Mouse (Mus musculus) lung, postnatal 0 days (tissue): Measurements from ENCODE around the gene Muc4. TPM values are rescaled to one million over a fixed set of nuclear protein-coding genes. Genes with fewer than 3 reads are reported as not detected.

Source experiments
- ATAC-seq: fragments of 200-750 bp; cut with Nextera tagmentation; 2 replicates; pipeline ENCODE4 v1.8.0; 2017; ENCODE audit warnings: moderate library complexity
- DNase-seq: peaks from one replicate; pipeline ENCODE4 v3.0.0-alpha.2; 2016; ENCODE audit warnings: low spot score
- H3K27ac ChIP-seq: fragments of 300-500 bp; sonication (generic); 2 replicates; pipeline ENCODE4 v1.5.1; 2014; ENCODE audit warnings: antibody characterized with exemption, mild to moderate bottlenecking, low read length, mixed read lengths
- H3K27me3 ChIP-seq: fragments of 300-500 bp; sonication (generic); replicated peaks from 2 replicates; pipeline ENCODE4 v1.6.1; 2014; ENCODE audit warnings: low read length, mixed read lengths; ENCODE audit not compliant: insufficient read depth
- H3K36me3 ChIP-seq: fragments of 300-500 bp; sonication (generic); 2 replicates; pipeline ENCODE4 v1.6.1; 2014; ENCODE audit warnings: low read length, mixed read lengths; ENCODE audit not compliant: insufficient read depth
- H3K4me1 ChIP-seq: fragments of 300-500 bp; sonication (generic); 2 replicates; pipeline ENCODE4 v1.6.1; 2014; ENCODE audit warnings: antibody characterized with exemption, low read depth, low read length, mixed read lengths; ENCODE audit not compliant: insufficient read depth
- H3K4me2 ChIP-seq: fragments of 300-500 bp; sonication (generic); replicated peaks from 2 replicates; pipeline ENCODE4 v1.6.1; 2014; ENCODE audit warnings: low read depth, mild to moderate bottlenecking, low read length, moderate library complexity, mixed read lengths
- H3K4me3 ChIP-seq: fragments of 300-500 bp; sonication (generic); 2 replicates; pipeline ENCODE4 v1.5.1; 2014; ENCODE audit warnings: low read depth, low read length
- H3K9ac ChIP-seq: fragments of 300-500 bp; sonication (generic); replicated peaks from 2 replicates; pipeline ENCODE4 v1.6.1; 2014; ENCODE audit warnings: low read depth, mild to moderate bottlenecking
- H3K9me3 ChIP-seq: fragments of 300-500 bp; sonication (generic); 2 replicates; pipeline ENCODE4 v1.6.1; 2016; ENCODE audit warnings: low read length, mixed read lengths
- CTCF ChIP-seq: IDR thresholded peaks from 2 replicates; pipeline ENCODE4 v1.5.1; 2016; ENCODE audit warnings: antibody characterized with exemption, mild to moderate bottlenecking
- EP300 ChIP-seq: IDR thresholded peaks from 2 replicates; pipeline ENCODE4 v1.6.1; 2016; ENCODE audit warnings: antibody characterized with exemption, mild to moderate bottlenecking, control low read depth
- WGBS: fragments of 180-500 bp; shearing (Covaris S2); extraction: QIAGEN DNeasy Blood & Tissue Kit; methylation state at CpG from one replicate; pipeline ENCODE4 v1.1.7; 2014; 5-methylcytosine and 5-hydroxymethylcytosine counted together
- polyA plus RNA-seq: library from polyadenylated mRNA; unstranded; fragments of >200 nt; fragmentation: Nextera tagmentation; extraction: Ambion mirVana; gene quantifications from 2 replicates; pipeline ENCODE4 v1.2.1, GENCODE M21; 2015

The Muc4 gene
- polyA plus RNA-seq, 1 experiment from 2014 or later = 4.1 TPM

DNA sequence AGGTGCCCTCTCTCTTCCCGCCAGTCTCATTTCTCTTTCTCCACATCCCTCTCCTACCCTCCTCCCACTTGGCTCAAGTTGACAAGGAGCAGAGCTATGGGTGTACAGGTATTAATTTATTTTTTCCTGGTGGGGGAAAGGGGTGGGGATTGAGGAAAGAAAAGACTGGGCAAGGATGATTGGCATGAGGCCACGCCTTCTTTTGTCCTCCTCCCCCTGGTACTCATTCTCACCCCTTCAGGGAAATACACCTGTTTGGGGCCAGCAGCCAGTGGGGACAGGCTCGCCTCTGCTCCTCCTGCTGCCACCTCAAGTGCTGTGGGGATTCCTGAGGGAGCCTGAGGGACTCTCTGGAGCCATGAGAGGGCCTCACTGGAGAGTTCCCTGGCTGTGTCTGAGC, 336 bp downstream of the Muc4 start:
- no peaks in the 10 kb centered on the region for H3K27me3 ChIP-seq
- WGBS = 29% methylated on average over 3 of the region's 3 CpGs
- TF ChIP-seq CTCF (no peak), EP300 (no peak)
- DNase-seq = peak; percentile 69
- H3K9me3 ChIP-seq = no peaks in the 10 kb centered on the region
- ATAC-seq = peak; percentile 91
- no peak overlapping the region for H3K9ac ChIP-seq
- H3K27ac ChIP-seq = no peak overlapping the region
- H3K4me3 ChIP-seq = no peak overlapping the region
- no peak overlapping the region for H3K4me2 ChIP-seq
- no peaks in the 10 kb centered on the region for H3K4me1 ChIP-seq
- H3K36me3 ChIP-seq = no peaks in the 10 kb centered on the region

DNA sequence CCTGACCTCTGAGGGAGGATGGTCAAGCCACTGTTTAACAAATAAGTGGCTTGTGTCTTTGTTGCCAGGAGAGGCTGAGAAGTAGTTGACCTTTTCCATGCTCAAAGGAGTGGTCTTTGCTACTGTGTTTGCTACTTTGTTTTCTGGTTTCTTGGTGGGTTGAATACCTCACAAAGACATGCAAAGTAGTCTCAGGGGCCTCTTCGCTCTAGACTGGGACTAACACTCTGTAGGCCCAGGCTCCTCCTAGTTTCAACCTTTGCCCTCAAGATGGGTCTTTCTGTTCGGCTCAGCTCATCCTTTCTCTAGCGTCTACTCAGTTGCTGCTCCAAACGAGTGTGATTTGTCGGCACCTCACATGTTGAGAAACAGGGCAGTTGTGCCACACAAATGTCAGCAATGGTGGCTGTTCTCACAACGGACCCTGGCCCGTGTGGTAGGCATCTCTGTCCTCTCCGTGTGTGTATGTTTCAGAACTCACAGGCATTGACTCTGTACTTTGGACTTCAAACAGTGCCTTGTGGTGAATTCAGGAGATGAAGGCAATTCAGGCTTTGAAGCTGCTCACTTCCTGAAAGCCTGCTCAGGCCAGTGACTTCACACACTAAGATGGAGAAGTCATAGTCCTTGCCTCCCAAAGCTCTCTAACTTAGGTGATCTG, 4.4 kb downstream of the Muc4 start:
- no peak for ATAC-seq
- DNase-seq = no peak
- no peak overlapping the region for H3K4me3 ChIP-seq
- no peaks in the 10 kb centered on the region for H3K9me3 ChIP-seq
- H3K27ac ChIP-seq = no peak overlapping the region
- no peak overlapping the region for H3K4me2 ChIP-seq
- H3K4me1 ChIP-seq = no peaks in the 10 kb centered on the region
- WGBS = 72% methylated on average over 8 of the region's 8 CpGs
- H3K36me3 ChIP-seq = no peaks in the 10 kb centered on the region
- TF ChIP-seq EP300 = no peak
- no peaks in the 10 kb centered on the region for H3K27me3 ChIP-seq
- no peak overlapping the region for H3K9ac ChIP-seq

GRCm38 (mm10) chr16:32741366-32741765, 5.7 kb downstream of the Muc4 start:
- ATAC-seq (no peak), DNase-seq (no peak)
- no peaks in the 10 kb centered on the region for H3K9me3 ChIP-seq
- WGBS = 76% methylated on average over 9 of the region's 9 CpGs
- H3K4me3 ChIP-seq = no peak overlapping the region
- H3K4me1 ChIP-seq = 0 out of 2 replicates have a peak, but pooled peaks cover 2% of the 10 kb centered on the region
- no peak overlapping the region for H3K4me2 ChIP-seq
- no peaks in the 10 kb centered on the region for H3K36me3 ChIP-seq
- H3K9ac ChIP-seq = no peak overlapping the region
- H3K27me3 ChIP-seq = no peaks in the 10 kb centered on the region
- H3K27ac ChIP-seq = no peak overlapping the region
- TF ChIP-seq EP300 (no peak), CTCF (no peak)

- no peak overlapping the region for H3K27ac ChIP-seq
- no peak for DNase-seq
- no peak for ATAC-seq
- H3K27me3 ChIP-seq = no peaks in the 10 kb centered on the region
- no peak overlapping the region for H3K9ac ChIP-seq
- H3K4me3 ChIP-seq = no peak overlapping the region
- TF ChIP-seq EP300 (no peak), CTCF (no peak)
- H3K4me1 ChIP-seq = 0 out of 2 replicates have a peak, but pooled peaks cover 2% of the 10 kb centered on the region
- no peaks in the 10 kb centered on the region for H3K9me3 ChIP-seq
- H3K36me3 ChIP-seq = no peaks in the 10 kb centered on the region
- H3K4me2 ChIP-seq = no peak overlapping the region
- 70% methylated on average over 2 of the region's 2 CpGs for WGBS
Measured at GRCm38 (mm10) chr16:32742712-32743111, 7.0 kb downstream of the Muc4 start.

GRCm38 (mm10) chr16:32745852-32746251, 10.2 kb downstream of the Muc4 start:
- ATAC-seq = peak; percentile 95
- no peak overlapping the region for H3K27ac ChIP-seq
- H3K36me3 ChIP-seq = no peaks in the 10 kb centered on the region
- TF ChIP-seq CTCF (no peak), EP300 (peak; percentile 23; the same call in 1 of the 2 replicates)
- no peaks in the 10 kb centered on the region for H3K27me3 ChIP-seq
- no peak overlapping the region for H3K4me3 ChIP-seq
- H3K9me3 ChIP-seq = no peaks in the 10 kb centered on the region
- H3K4me2 ChIP-seq = no peak overlapping the region
- WGBS = 43% methylated on average over 6 of the region's 6 CpGs
- DNase-seq = peak; percentile 94
- H3K4me1 ChIP-seq = 0 out of 2 replicates have a peak, but pooled peaks cover 2% of the 10 kb centered on the region
- no peak overlapping the region for H3K9ac ChIP-seq

- TF ChIP-seq CTCF (no peak), EP300 (no peak)
- ATAC-seq (no peak), DNase-seq (no peak)
- Histone ChIP-seq H3K4me3 (no peak overlapping the region), H3K4me2 (no peak overlapping the region), H3K27ac (no peak overlapping the region), H3K27me3 (no peaks in the 10 kb centered on the region), H3K9me3 (no peaks in the 10 kb centered on the region), H3K4me1 (0 out of 2 replicates have a peak, but pooled peaks cover 2% of the 10 kb centered on the region), H3K9ac (no peak overlapping the region), H3K36me3 (no peaks in the 10 kb centered on the region)
- WGBS = 76% methylated on average over 5 of the region's 5 CpGs
Measured at GRCm38 (mm10) chr16:32750242-32751127, 14.8 kb downstream of the Muc4 start.
